Mouse (Mus musculus) lung, adult 10 weeks (tissue): Measurements from ENCODE around the gene Galnt18. TPM values are rescaled to one million over a fixed set of nuclear protein-coding genes. Genes with fewer than 3 reads are reported as not detected.

Experiments used
- polyA plus RNA-seq: library from polyadenylated mRNA; stranded (reverse); fragments of 350-450 nt; fragmentation: Illumina TruSeq; extraction: RNeasy Lipid Tissue Mini Kit (QIAGEN cat#74804); gene quantifications from one replicate; pipeline ENCODE4 v1.2.3, GENCODE M21; 2014; ENCODE audit warnings: low read depth, low replicate concordance; ENCODE audit not compliant: insufficient read depth

The Galnt18 gene
- polyA plus RNA-seq = 76.8 TPM

GRCm38 (mm10) chr7:111779504-111780242 lies at the start of gene Galnt18:
Galnt18 (minus strand) TSS chr7:111779977.

Other genes starting within 250 kb of the Galnt18 start
- 19.9 TPM for gene Usp47, start 243.5 kb upstream of the Galnt18 start, polyA plus RNA-seq